Mouse (Mus musculus) megakaryocyte, embryonic 14.5 days (primary cell): ENCODE measurements around the gene Gal3st1. TPM values are rescaled to one million over a fixed set of nuclear protein-coding genes. Genes with fewer than 3 reads are reported as not detected.

Experiments used
- H3K27me3 ChIP-seq: replicated peaks from 2 replicates; pipeline ENCODE3; 2012; ENCODE audit warnings: inconsistent platforms
- H3K36me3 ChIP-seq: replicated peaks from 2 replicates; pipeline ENCODE3; 2012; ENCODE audit warnings: low read length, inconsistent platforms, mixed read lengths
- H3K4me1 ChIP-seq: 2 replicates; pipeline ENCODE4 v1.6.1; 2012; ENCODE audit warnings: inconsistent platforms
- H3K4me3 ChIP-seq: replicated peaks from 2 replicates; pipeline ENCODE3; 2012; ENCODE audit warnings: moderate library complexity, mild to moderate bottlenecking, inconsistent platforms
- H3K9me3 ChIP-seq: 2 replicates; pipeline ENCODE4 v1.6.1; 2012; ENCODE audit warnings: inconsistent platforms
- FLI1 ChIP-seq: IDR thresholded peaks from 2 replicates; pipeline ENCODE4 v1.6.1; 2012; ENCODE audit warnings: low read length, inconsistent platforms, mixed read lengths
- GATA1 ChIP-seq: IDR thresholded peaks from 3 replicates; pipeline ENCODE4 v1.6.1; 2012; ENCODE audit warnings: mixed read lengths, low read length, inconsistent platforms, borderline replicate concordance
- polyA plus RNA-seq: library from polyadenylated mRNA; stranded (reverse); fragments of >175 nt; gene quantifications from 2 replicates; pipeline ENCODE4 v1.2.3, GENCODE M21; 2012; ENCODE audit warnings: low replicate concordance; ENCODE audit not compliant: insufficient read depth

Gene Gal3st1
- polyA plus RNA-seq, 1 experiment, result not detected

GRCm38 (mm10) chr11:4041123-4041625, 57.7 kb downstream of the Gal3st1 start:
- Histone ChIP-seq H3K27me3 (peaks cover 37% of the 10 kb centered on the region), H3K4me3 (no peak overlapping the region), H3K4me1 (no peaks in the 10 kb centered on the region), H3K36me3 (no peaks in the 10 kb centered on the region), H3K9me3 (no peaks in the 10 kb centered on the region)
- no peak for TF ChIP-seq GATA1
- TF ChIP-seq FLI1, result no peak

- TF ChIP-seq GATA1 (no peak), FLI1 (no peak)
- H3K4me1 ChIP-seq, result no peaks in the 10 kb centered on the region
- peaks cover 1% of the 10 kb centered on the region; the same call in 1 of the 2 replicates for H3K9me3 ChIP-seq
- no peak overlapping the region for H3K4me3 ChIP-seq
- peaks cover 46% of the 10 kb centered on the region for H3K27me3 ChIP-seq
- H3K36me3 ChIP-seq, result no peaks in the 10 kb centered on the region
These were observed 59.6 kb downstream of the Gal3st1 start for GRCm38 (mm10) chr11:4043081-4043480.

GRCm38 (mm10) chr11:4046526-4046925, 63.1 kb downstream of the Gal3st1 start:
- H3K9me3 ChIP-seq, result peaks cover 9% of the 10 kb centered on the region
- no peak overlapping the region for H3K4me3 ChIP-seq
- H3K36me3 ChIP-seq, result no peaks in the 10 kb centered on the region
- no peaks in the 10 kb centered on the region for H3K4me1 ChIP-seq
- TF ChIP-seq FLI1 (no peak), GATA1 (no peak)
- peaks cover 34% of the 10 kb centered on the region for H3K27me3 ChIP-seq

- Histone ChIP-seq H3K4me3 (no peak overlapping the region), H3K9me3 (peaks cover 9% of the 10 kb centered on the region), H3K27me3 (peaks cover 29% of the 10 kb centered on the region), H3K4me1 (no peaks in the 10 kb centered on the region), H3K36me3 (no peaks in the 10 kb centered on the region)
- TF ChIP-seq FLI1, result no peak
- TF ChIP-seq GATA1, result no peak
These were observed 64.3 kb downstream of the Gal3st1 start for GRCm38 (mm10) chr11:4047766-4048165.

GRCm38 (mm10) chr11:4048438-4048837, 65.0 kb downstream of the Gal3st1 start:
- Histone ChIP-seq H3K36me3 (no peaks in the 10 kb centered on the region), H3K9me3 (peaks cover 9% of the 10 kb centered on the region), H3K4me1 (no peaks in the 10 kb centered on the region), H3K4me3 (no peak overlapping the region), H3K27me3 (peaks cover 27% of the 10 kb centered on the region)
- no peak for TF ChIP-seq FLI1
- TF ChIP-seq GATA1, result no peak

Other genes with a start within 250 kb of the Gal3st1 start
- 0.31 and 1.4 TPM in 2 replicates for gene Osbp2, start 119.7 kb upstream of the Gal3st1 start, polyA plus RNA-seq
- gene 4921536K21Rik, start 88.5 kb upstream of the Gal3st1 start, polyA plus RNA-seq, result 0.15 TPM in 1 of 2 replicates, not detected in the other
- gene Dusp18, start 88.4 kb upstream of the Gal3st1 start, polyA plus RNA-seq, result 0.70 TPM in 1 of 2 replicates, not detected in the other
- 11.8 and 25.3 TPM in 2 replicates for gene Slc35e4, start 69.0 kb upstream of the Gal3st1 start, polyA plus RNA-seq
- gene Tcn2, start 51.5 kb upstream of the Gal3st1 start, polyA plus RNA-seq, result 2.7 and 9.7 TPM in 2 replicates
- gene Pes1, start 19.7 kb upstream of the Gal3st1 start, polyA plus RNA-seq, result 8.1 and 39.9 TPM in 2 replicates
- gene 4930556J24Rik, start 6.9 kb upstream of the Gal3st1 start, polyA plus RNA-seq, result not detected in 2 replicates
- not detected in 2 replicates for gene Sec14l4, start 47.8 kb downstream of the Gal3st1 start, polyA plus RNA-seq
- not detected in 2 replicates for gene Sec14l3, start 81.2 kb downstream of the Gal3st1 start, polyA plus RNA-seq
- 5.1 and 10.8 TPM in 2 replicates for gene Mtfp1, start 111.8 kb downstream of the Gal3st1 start, polyA plus RNA-seq
- 12.4 and 22.6 TPM in 2 replicates for gene Sec14l2, start 139.8 kb downstream of the Gal3st1 start, polyA plus RNA-seq
- gene Rnf215, start 151.6 kb downstream of the Gal3st1 start, polyA plus RNA-seq, result 9.1 and 9.7 TPM in 2 replicates
- 0.56 and 2.1 TPM in 2 replicates for gene Ccdc157, start 176.7 kb downstream of the Gal3st1 start, polyA plus RNA-seq
- gene Sf3a1, start 176.7 kb downstream of the Gal3st1 start, polyA plus RNA-seq, result 43.3 and 56.7 TPM in 2 replicates
- 8.1 and 15.8 TPM in 2 replicates for gene Tbc1d10a, start 203.2 kb downstream of the Gal3st1 start, polyA plus RNA-seq
- gene Castor1, start 234.6 kb downstream of the Gal3st1 start, polyA plus RNA-seq, result 1.4 TPM in 1 of 2 replicates, not detected in the other